Mouse (Mus musculus) hindbrain, postnatal 0 days (tissue): Measurements from ENCODE around the gene Hivep3. TPM values are rescaled to one million over a fixed set of nuclear protein-coding genes. Genes with fewer than 3 reads are reported as not detected.

Experiments
- ATAC-seq: fragments of 200-750 bp; cut with Nextera tagmentation; 2 replicates; pipeline ENCODE4 v1.8.0; 2017; ENCODE audit warnings: mild to moderate bottlenecking, moderate TSS enrichment, moderate library complexity
- DNase-seq: peaks from one replicate; pipeline ENCODE4 v3.0.0-alpha.2; 2015; ENCODE audit warnings: low spot score
- H3K27ac ChIP-seq: fragments of 300-500 bp; sonication (generic); 2 replicates; pipeline ENCODE4 v1.5.1; 2014; ENCODE audit warnings: mild to moderate bottlenecking
- H3K27me3 ChIP-seq: fragments of 300-500 bp; sonication (generic); 2 replicates; pipeline ENCODE4 v1.6.1; 2014; ENCODE audit warnings: low read length, mixed read lengths; ENCODE audit not compliant: insufficient read depth
- H3K36me3 ChIP-seq: fragments of 300-500 bp; sonication (generic); 2 replicates; pipeline ENCODE4 v1.6.1; 2014; ENCODE audit warnings: low read length, mixed read lengths; ENCODE audit not compliant: insufficient read depth
- H3K4me1 ChIP-seq: fragments of 300-500 bp; sonication (generic); 2 replicates; pipeline ENCODE4 v1.6.1; 2014; ENCODE audit warnings: antibody characterized with exemption, low read length, mixed read lengths; ENCODE audit not compliant: insufficient read depth
- H3K4me2 ChIP-seq: fragments of 300-500 bp; sonication (generic); 2 replicates; pipeline ENCODE4 v1.6.1; 2014; ENCODE audit warnings: low read depth, mild to moderate bottlenecking, low read length, moderate library complexity, mixed read lengths
- H3K4me3 ChIP-seq: fragments of 300-500 bp; sonication (generic); 2 replicates; pipeline ENCODE4 v1.5.1; 2014; ENCODE audit warnings: low read length
- H3K9ac ChIP-seq: fragments of 300-500 bp; sonication (generic); replicated peaks from 2 replicates; pipeline ENCODE4 v1.6.1; 2014; ENCODE audit warnings: mild to moderate bottlenecking, low read length, moderate library complexity, mixed read lengths
- H3K9me3 ChIP-seq: fragments of 300-500 bp; sonication (generic); 2 replicates; pipeline ENCODE4 v1.6.1; 2016; ENCODE audit warnings: low read length, mixed read lengths
- CTCF ChIP-seq: IDR thresholded peaks from 2 replicates; pipeline ENCODE4 v1.5.1; 2016; ENCODE audit warnings: antibody characterized with exemption, control low read depth, low read depth
- WGBS: fragments of 180-500 bp; shearing (Covaris S2); extraction: QIAGEN DNeasy Blood & Tissue Kit; methylation state at CpG from one replicate; pipeline ENCODE4 v1.1.7; 2014; 5-methylcytosine and 5-hydroxymethylcytosine counted together
- polyA plus RNA-seq: library from polyadenylated mRNA; unstranded; fragments of >200 nt; fragmentation: Nextera tagmentation; extraction: Ambion mirVana; gene quantifications from 2 replicates; pipeline ENCODE4 v1.2.1, GENCODE M21; 2015
- total RNA-seq: library from RNA; depleted of rRNA; stranded (reverse); fragments of >200 nt; gene quantifications from 2 replicates; pipeline ENCODE4 v1.2.3, GENCODE M21; 2014

Gene Hivep3
- total and polyA plus RNA-seq, 2 experiments from 2014 or later = 11.0 to 15.1 TPM

DNA sequence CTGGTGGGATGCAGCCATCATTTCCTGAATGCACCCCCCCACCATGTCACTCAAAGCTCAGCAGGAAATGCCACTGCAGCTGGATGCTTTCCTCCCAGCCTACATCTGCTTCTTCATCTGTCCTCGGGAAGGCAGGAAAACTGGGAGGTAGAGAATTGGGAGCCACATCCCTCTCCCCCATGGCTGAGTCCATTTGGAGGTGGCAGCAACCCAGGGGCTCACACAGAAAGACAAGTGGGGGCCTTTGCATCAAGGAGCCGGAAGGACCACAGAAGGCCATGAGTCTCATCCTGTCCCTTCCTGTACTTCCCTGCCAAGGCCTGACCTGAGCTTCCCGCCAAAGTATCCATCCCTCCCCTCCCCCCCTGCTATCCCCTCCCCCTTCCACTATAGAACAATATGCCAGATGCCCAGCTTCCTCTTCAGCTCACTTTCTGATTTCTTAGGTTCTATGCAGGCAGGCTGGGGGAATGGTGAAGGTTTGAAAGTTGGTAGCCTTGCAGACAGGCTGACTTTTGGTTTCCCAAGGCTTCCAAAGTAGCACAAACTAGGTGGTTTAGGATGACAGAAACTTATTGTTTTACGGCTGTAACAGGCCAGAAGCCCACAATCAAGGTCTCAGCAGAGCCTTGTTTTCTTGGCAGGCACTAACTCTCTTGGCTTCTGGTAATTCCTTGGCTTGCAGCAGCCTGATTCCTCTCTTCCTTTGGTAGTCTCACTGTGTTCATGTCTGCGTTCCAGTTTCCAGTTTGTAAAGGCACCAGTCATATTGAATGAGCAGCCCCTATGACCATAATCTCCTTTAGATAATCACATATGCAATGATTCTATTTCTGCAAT is 46.2 kb downstream of the Hivep3 start:
- Histone ChIP-seq H3K9me3 (no peaks in the 10 kb centered on the region), H3K36me3 (no peaks in the 10 kb centered on the region), H3K27me3 (no peaks in the 10 kb centered on the region), H3K4me3 (no peak overlapping the region), H3K4me1 (no peaks in the 10 kb centered on the region), H3K4me2 (no peak overlapping the region), H3K9ac (no peak overlapping the region), H3K27ac (peak overlapping the region; percentile 26; the same call in 1 of the 2 replicates)
- ATAC-seq (peak; percentile 47; the same call in 1 of the 2 replicates), DNase-seq (peak; percentile 38)
- TF ChIP-seq CTCF = no peak
- WGBS = 32% methylated on average over 5 of the region's 5 CpGs

DNA sequence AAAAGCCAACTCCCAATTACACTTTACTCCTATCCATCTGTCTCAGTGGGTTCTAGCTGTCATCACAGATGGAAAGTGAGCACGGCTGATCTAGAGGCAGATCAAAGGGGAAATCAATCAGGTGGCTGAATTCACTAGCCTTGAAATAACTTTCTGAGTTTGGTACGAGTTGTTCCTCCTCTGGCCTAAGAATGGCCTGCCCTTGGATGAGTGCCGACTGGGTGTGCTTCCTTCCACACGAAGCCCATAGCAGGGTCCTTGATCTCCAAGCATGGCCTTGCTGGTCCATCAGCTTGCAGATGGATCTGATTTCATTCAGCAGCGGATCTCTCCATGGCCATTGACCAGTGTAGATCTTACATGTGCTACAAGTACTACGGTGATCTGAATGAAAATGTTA is 47.3 kb downstream of the Hivep3 start:
- ATAC-seq (no peak), DNase-seq (no peak)
- Histone ChIP-seq H3K4me1 (no peaks in the 10 kb centered on the region), H3K36me3 (no peaks in the 10 kb centered on the region), H3K9me3 (no peaks in the 10 kb centered on the region), H3K4me3 (no peak overlapping the region), H3K9ac (no peak overlapping the region), H3K27me3 (no peaks in the 10 kb centered on the region), H3K27ac (no peak overlapping the region), H3K4me2 (no peak overlapping the region)
- TF ChIP-seq CTCF = no peak
- WGBS = 80% methylated on average over 6 of the region's 6 CpGs

DNA sequence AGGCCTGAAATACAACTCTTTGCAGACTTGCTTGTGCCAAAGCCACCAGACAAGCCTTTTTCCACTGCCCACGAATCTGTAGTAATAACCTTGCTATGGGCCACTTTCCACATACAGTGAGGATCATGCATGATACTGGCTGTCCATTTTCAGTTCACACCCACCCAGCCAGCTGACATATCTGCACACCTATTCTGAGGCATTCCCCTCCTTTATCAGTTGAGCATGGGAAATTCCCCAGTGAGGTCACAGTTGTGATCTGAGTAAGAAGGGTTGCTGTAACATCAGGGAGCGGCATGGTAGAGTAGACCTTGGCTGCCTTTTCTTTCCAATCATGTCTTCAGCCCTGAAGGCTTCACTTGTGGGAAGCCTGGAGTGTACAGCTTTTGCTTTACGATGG is 51.4 kb downstream of the Hivep3 start:
- no peak overlapping the region for H3K27ac ChIP-seq
- H3K4me1 ChIP-seq = no peaks in the 10 kb centered on the region
- ATAC-seq (no peak), DNase-seq (no peak)
- no peak for TF ChIP-seq CTCF
- H3K9ac ChIP-seq = no peak overlapping the region
- no peaks in the 10 kb centered on the region for H3K9me3 ChIP-seq
- WGBS = 86% methylated on average over 3 of the region's 3 CpGs
- H3K4me2 ChIP-seq = no peak overlapping the region
- no peak overlapping the region for H3K4me3 ChIP-seq
- no peaks in the 10 kb centered on the region for H3K27me3 ChIP-seq
- H3K36me3 ChIP-seq = no peaks in the 10 kb centered on the region

DNA sequence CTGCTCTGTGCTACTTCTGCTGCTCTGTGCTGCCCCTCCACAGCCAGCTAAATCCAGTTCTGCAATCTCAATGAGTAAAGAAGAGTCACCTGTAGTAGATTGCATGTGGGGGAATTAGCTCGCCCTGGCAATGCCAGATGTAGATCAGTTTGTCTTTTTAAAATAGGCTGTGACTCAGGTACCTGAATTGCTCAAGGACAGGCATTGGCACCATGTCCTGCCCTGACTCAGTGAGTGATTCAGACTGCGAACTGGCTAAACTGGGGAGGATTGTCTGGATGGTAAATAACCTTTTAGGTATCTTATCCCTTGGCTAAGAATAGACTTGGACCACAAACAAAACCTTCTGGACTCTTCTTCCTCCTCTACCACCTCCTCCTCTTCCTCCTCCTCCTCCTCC is 52.7 kb downstream of the Hivep3 start:
- Histone ChIP-seq H3K4me2 (no peak overlapping the region), H3K27me3 (no peaks in the 10 kb centered on the region), H3K27ac (no peak overlapping the region), H3K4me1 (no peaks in the 10 kb centered on the region), H3K9me3 (no peaks in the 10 kb centered on the region), H3K36me3 (no peaks in the 10 kb centered on the region), H3K9ac (no peak overlapping the region), H3K4me3 (no peak overlapping the region)
- 83% methylated on average over 2 of the region's 2 CpGs for WGBS
- ATAC-seq (no peak), DNase-seq (no peak)
- TF ChIP-seq CTCF = no peak

DNA sequence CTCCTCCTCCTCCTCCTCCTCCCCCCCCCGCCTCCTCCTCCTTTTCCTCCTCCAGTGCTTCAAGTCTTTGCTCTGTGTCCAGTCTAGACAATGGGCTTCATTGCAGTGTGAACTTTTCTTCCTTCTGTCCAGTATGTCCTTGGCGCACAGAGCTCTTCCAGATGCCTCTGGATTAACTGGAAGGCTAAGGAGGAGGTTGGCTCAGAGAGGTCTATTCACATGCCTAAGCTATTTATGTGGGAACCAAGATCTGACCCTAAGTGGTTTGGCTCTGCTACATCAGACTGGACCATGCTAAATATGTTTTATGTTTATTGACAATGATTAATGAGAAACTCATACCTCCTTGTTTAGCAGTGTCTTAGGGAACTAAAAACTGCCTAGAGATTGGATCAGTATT is 53.1 kb downstream of the Hivep3 start:
- ATAC-seq = no peak
- H3K9ac ChIP-seq = no peak overlapping the region
- no peak overlapping the region for H3K27ac ChIP-seq
- H3K27me3 ChIP-seq = no peaks in the 10 kb centered on the region
- no peaks in the 10 kb centered on the region for H3K4me1 ChIP-seq
- H3K4me2 ChIP-seq = no peak overlapping the region
- WGBS = 44% methylated on average over 1 of the region's 2 CpGs
- H3K4me3 ChIP-seq = no peak overlapping the region
- no peak for TF ChIP-seq CTCF
- H3K9me3 ChIP-seq = no peaks in the 10 kb centered on the region
- H3K36me3 ChIP-seq = no peaks in the 10 kb centered on the region
- no peak for DNase-seq

DNA sequence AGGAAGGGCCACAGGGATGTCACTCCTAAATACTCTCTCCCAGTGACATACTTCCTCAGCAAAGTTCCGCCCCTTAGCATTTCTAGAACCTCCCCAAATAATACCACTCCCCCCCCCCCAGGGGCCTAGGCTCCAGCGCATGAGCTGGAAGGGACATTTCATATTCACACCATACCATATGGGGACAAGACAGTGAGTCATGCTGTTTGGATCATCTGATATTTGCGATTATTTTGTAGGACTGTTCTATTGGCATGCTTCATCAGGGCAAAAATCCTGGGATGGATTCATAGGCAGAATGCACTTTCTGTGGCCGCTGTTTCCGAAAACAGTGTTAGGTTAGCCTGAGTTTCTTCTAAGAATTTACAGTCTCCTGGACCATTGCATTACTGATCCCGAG is 55.2 kb downstream of the Hivep3 start:
- no peak for TF ChIP-seq CTCF
- Histone ChIP-seq H3K9ac (no peak overlapping the region), H3K4me1 (no peaks in the 10 kb centered on the region), H3K9me3 (no peaks in the 10 kb centered on the region), H3K4me3 (no peak overlapping the region), H3K4me2 (no peak overlapping the region), H3K27me3 (no peaks in the 10 kb centered on the region), H3K27ac (no peak overlapping the region), H3K36me3 (no peaks in the 10 kb centered on the region)
- DNase-seq (no peak), ATAC-seq (no peak)
- 94% methylated on average over 6 of the region's 6 CpGs for WGBS

DNA sequence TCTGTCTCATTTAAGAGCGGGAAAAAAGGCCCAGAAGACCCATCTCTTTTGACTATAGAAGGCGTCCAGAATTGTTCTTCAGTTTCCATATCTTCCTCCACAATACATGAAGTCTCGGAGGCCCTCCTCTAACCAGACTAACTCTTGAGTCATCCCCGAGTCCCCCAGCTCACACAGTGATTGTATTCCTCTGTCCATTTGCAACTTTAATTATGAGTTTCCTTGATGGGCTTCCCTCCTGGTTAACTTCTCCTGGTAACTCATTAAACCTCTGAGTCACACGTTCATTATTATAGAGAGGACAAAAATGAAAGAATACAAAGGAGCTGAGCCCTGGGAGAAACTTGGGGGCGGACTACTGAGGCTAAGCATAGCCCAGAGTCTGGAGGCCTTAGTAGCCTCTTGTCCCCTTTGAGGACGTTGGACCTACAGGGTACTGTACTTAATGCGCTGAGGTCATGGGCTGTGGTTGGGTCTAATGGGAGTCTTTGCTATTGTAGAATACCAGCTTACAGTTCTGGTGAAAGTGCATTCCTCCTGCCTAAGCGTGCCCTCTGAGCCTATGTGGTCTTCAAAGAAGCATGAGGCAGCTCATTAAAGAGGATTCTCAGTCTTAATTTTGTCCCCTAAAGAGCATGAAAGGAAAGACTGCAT is 56.0 kb downstream of the Hivep3 start:
- Histone ChIP-seq H3K4me1 (no peaks in the 10 kb centered on the region), H3K9me3 (no peaks in the 10 kb centered on the region), H3K9ac (no peak overlapping the region), H3K27me3 (no peaks in the 10 kb centered on the region), H3K4me3 (no peak overlapping the region), H3K4me2 (no peak overlapping the region), H3K27ac (no peak overlapping the region), H3K36me3 (no peaks in the 10 kb centered on the region)
- ATAC-seq = no peak
- DNase-seq = no peak
- WGBS = 77% methylated on average over 9 of the region's 9 CpGs
- no peak for TF ChIP-seq CTCF
